Mouse (Mus musculus): ENCODE results near the gene Zp1. TPM values are rescaled to one million over a fixed set of nuclear protein-coding genes. Genes with fewer than 3 reads are reported as not detected.
A peak's percentile ranks its signal among the peaks of the same experiment; 100 is the strongest.

The Zp1 gene
- polyA plus RNA-seq, 1 experiment, result not detected

DNA sequence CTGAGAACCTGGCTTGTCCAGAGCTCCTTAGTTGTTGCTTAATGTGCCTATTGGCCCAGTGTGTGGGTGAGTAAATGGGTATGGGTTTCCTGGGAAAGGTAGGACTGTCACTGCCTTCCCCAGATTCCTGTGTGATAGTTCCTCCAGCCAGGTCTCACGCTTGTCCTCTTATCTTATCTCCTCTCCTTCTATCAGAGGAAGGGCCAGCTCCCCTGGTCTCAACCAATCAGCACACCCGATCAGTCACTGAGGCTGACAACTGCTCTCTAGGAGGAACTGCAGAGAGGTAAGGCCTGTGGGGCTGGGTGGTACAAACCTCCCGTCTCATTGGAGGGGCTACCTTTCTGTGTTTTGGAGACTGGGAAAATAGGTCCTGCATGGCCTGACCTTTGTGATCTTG is 18.3 kb upstream of the Zp1 start:
- H3K27ac ChIP-seq (replicated peaks; ENCODE audit: low read depth, low read length), result no peak overlapping the region
- no peaks in the 10 kb centered on the region for H3K4me1 ChIP-seq (ENCODE audit: control insufficient read depth, insufficient read depth, insufficient read length, low read length)
- no peak overlapping the region for H3K4me3 ChIP-seq (ENCODE audit: insufficient read depth, low read depth, low read length)

DNA sequence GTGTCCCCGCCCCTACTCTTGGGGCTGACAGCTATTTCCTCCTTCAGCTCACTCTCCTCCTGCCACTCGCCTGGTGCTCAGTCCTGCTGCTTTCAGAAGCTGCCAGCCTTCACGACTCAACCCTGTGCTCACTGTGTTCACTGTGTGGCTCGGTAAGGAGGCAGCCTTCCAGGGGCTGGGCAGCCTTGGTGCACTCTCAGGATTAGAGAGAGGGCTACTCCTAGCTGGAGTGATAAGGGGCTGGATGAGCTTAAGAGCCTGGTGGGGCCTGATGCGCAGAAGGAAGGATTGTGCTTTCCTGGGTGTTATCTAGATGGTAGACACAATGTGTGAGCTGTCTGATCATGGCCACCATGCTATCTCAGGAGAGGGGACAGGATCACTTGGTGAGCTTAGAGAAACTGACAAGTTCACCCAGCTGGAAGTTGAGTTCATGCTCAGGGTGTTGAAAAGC is 16.7 kb upstream of the Zp1 start, which contains the start of gene Ptgdr2:
Gene Ptgdr2, plus strand, starts transcription at position 51 of the 454 bp plus-strand sequence.
- no peak within 1 kb of the TSS for H3K27ac ChIP-seq (replicated peaks; ENCODE audit: low read depth, low read length)
- no peaks in the 10 kb centered on the region for H3K4me1 ChIP-seq (ENCODE audit: control insufficient read depth, insufficient read depth, insufficient read length, low read length)
- H3K4me3 ChIP-seq (ENCODE audit: insufficient read depth, low read depth, low read length), result no peak within 1 kb of the TSS

DNA sequence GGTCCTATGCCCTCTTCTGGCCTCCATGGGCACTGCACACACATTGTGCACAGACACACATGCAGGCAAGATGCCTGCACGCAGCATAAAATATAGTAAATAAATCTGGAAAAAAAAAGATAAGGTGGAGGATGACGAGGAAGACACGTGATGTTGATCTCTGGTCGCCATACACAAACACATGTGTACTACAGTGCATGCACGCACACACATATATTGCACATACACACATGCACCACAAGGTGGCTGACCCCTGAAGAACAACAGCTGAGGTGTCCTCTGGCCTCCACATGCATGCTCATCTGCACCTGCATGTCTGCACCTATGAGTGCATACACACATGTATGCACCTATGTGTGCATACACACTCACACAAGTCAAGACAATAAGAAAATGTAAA is 15.6 kb upstream of the Zp1 start:
- Histone ChIP-seq H3K27ac (replicated peaks; ENCODE audit: low read depth, low read length) (no peak overlapping the region), H3K4me3 (ENCODE audit: insufficient read depth, low read depth, low read length) (no peak overlapping the region), H3K4me1 (ENCODE audit: control insufficient read depth, insufficient read depth, insufficient read length, low read length) (no peaks in the 10 kb centered on the region)

DNA sequence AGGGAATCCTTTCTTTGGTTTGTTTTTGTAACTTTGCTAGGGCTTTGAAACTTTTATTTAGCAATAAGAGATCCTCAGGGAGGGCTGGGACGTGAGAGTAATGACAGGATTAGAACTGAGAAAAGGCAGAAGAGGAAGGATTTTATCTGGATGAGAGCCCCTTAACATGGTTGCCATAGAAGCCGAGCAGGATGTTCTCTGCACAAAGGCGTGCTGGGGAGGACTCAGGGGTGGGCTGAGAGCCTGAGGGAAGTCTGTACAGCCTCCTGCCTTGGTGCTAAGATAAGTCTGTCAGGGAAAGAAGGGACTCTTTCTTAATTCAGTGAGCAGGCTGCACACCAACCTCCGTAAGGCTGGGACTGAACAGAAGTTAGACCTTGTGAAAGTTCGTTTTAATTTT is 14.6 kb upstream of the Zp1 start:
- Histone ChIP-seq H3K4me1 (ENCODE audit: control insufficient read depth, insufficient read depth, insufficient read length, low read length) (no peaks in the 10 kb centered on the region), H3K27ac (replicated peaks; ENCODE audit: low read depth, low read length) (no peak overlapping the region), H3K4me3 (ENCODE audit: insufficient read depth, low read depth, low read length) (no peak overlapping the region)

DNA sequence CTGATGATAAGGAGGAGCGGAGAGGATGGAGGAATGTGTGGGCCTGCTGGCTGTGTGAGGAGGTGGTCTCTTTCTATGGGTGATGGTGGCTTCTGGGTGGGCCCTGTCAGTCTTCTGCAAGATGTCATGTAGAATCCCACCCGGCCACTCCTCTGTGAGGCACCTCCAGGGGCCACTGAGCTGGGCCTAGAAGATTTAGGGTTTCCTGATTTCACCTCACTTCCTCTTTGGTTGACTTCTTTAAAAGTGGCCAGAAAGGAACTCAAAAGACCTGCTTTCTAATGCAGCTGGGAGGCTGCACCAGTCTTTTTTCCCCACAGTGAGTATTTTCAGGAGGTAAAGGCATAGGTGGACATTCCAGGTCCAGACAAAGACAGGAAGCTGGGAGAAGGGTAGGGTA is 10.2 kb upstream of the Zp1 start:
- H3K4me1 ChIP-seq (ENCODE audit: control insufficient read depth, insufficient read depth, insufficient read length, low read length), result no peaks in the 10 kb centered on the region
- H3K4me3 ChIP-seq (ENCODE audit: insufficient read depth, low read depth, low read length), result no peak overlapping the region
- H3K27ac ChIP-seq (replicated peaks; ENCODE audit: low read depth, low read length), result no peak overlapping the region

DNA sequence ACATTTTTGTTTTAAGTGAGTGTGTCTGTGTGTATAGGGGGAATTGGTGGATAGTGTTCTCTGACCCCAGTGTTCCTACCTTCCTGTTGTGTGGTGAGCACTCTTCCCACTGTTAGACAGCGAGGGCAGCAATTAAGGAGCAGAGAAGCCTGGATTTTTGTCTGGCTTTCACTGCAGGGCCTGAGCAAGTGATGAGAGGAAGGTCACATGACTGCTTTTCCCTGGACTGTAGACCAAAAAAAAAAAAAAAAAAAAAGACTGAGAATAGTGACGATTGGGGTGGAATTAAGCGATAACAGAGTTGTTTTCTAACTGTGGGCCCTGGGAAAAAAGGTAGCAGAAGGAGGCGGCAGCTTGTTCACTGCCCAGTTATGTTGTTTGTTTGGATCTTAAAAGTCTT is 6.2 kb upstream of the Zp1 start:
- Histone ChIP-seq H3K27ac (replicated peaks; ENCODE audit: low read depth, low read length) (no peak overlapping the region), H3K4me1 (ENCODE audit: control insufficient read depth, insufficient read depth, insufficient read length, low read length) (no peaks in the 10 kb centered on the region), H3K4me3 (ENCODE audit: insufficient read depth, low read depth, low read length) (no peak overlapping the region)

DNA sequence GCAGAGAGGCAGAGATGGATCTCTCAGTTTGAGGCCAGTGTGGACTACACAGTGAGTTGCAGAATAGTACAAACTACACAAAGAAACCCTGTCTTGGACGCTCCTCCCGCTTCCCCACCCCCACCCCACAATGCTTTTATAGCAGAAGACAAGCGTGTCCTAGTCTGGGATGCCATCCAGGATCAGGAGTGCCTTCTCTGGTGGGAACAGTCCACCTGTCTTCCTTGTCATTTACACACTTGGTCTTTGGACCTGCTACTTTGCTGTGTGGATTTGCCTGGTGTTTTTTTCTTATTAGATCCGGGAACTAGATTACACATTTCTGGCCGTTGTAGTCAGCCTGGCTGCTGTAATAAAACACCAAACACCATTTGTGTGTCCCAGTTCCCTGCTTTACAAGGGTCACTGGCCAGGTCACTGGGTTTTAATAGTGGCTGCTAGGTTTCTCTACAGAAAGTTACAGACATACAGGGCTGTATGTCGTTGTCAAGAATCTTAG is 5.7 kb upstream of the Zp1 start:
- Histone ChIP-seq H3K4me3 (ENCODE audit: insufficient read depth, low read depth, low read length) (no peak overlapping the region), H3K27ac (replicated peaks; ENCODE audit: low read depth, low read length) (no peak overlapping the region), H3K4me1 (ENCODE audit: control insufficient read depth, insufficient read depth, insufficient read length, low read length) (no peaks in the 10 kb centered on the region)

DNA sequence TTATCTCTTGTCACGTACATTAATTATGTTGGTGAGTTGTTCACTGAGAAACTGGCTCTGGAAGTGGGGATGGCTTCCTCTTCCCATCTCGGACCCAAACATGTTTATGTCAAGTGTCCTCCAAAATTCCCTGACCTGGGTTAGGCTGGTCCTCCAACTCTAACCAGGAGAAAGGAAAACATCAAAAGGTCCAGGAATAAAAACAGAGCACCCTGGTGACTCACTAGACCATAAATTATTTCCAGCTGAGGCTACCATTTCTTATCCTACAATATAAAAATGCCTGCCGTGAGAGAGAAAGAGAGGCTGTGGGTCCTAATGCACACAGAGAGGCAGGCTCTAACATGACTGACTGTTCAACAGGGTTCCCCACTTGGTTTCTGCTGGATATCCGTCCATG is 3.8 kb upstream of the Zp1 start:
- no peaks in the 10 kb centered on the region for H3K4me1 ChIP-seq (ENCODE audit: control insufficient read depth, insufficient read depth, insufficient read length, low read length)
- H3K4me3 ChIP-seq (ENCODE audit: insufficient read depth, low read depth, low read length), result no peak overlapping the region
- no peak overlapping the region for H3K27ac ChIP-seq (replicated peaks; ENCODE audit: low read depth, low read length)

DNA sequence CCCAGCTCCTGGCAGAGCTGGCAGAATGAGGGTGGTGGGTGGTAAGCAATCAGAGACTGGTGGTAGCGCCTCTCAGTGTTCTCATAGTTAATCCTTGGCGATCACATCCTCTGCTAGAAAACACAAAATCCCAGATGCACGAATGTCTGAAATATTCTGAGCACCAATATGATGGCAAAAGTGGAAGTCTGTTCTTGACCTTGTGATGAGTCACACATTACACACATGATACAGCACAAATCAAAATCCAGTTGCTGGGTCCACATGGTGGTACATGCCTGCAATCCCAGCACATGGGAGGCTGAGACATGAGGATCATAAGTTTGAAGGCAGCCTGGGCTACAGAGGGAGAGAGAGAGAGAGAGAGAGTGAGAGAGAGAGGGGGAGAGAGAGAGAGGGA is 626 bp upstream of the Zp1 start:
- Histone ChIP-seq H3K27ac (replicated peaks; ENCODE audit: low read depth, low read length) (no peak overlapping the region), H3K4me1 (ENCODE audit: control insufficient read depth, insufficient read depth, insufficient read length, low read length) (no peaks in the 10 kb centered on the region), H3K4me3 (ENCODE audit: insufficient read depth, low read depth, low read length) (no peak overlapping the region)

DNA sequence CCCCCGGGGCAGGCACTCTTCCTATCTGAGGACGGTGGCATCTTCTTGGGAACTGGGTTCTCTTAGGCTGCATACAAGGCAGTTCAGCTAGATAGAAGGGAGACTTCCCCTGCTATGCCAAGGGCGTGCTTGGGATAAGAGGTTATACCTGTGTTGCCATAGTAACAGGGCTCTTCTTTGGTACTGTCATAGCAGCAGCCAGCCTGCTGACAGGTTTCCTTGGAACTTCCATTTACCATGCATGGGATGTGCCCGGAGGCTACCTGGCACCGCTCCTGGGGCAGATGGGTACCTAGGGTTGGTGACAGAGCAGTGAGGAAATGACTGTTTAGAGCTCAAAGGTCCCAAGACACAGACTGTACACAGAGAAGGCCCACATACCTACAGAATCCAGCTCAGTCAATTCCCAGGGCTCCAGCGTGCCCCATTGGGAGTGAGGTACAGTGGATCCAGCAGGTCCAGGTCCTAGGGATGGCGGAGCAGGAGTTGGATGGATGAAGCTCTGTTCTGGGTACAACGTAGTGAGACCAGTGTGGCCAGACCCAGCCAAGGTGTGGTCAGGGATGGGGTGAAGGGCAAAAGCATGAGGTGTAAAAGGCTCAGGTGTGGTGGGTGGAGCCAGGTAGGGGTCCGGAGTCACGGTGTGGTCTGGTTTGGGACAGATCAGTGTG is 2.0 kb downstream of the Zp1 start:
- no peak overlapping the region for H3K4me3 ChIP-seq (ENCODE audit: insufficient read depth, low read depth, low read length)
- H3K27ac ChIP-seq (replicated peaks; ENCODE audit: low read depth, low read length), result no peak overlapping the region
- no peaks in the 10 kb centered on the region for H3K4me1 ChIP-seq (ENCODE audit: control insufficient read depth, insufficient read depth, insufficient read length, low read length)

DNA sequence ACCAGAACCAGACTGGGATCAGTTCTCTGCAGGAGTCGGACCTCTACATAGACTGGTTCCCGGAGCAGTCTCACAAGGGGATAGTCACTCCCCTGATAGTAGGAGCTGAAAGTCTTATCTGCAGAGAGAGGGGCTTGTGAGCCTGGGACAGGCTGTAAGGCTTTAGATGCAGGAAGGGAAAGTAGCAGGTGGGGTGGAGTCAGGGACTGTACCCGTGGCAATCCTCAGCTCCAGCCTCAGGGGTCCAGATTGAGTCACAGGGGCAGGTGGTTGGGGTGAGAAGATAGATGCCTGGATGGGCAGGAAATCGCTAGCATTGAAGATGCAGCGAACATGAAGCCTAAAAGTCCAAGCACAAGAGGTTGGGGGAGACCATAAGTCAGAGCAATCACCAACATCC is 3.9 kb downstream of the Zp1 start:
- H3K4me1 ChIP-seq (ENCODE audit: control insufficient read depth, insufficient read depth, insufficient read length, low read length), result no peaks in the 10 kb centered on the region
- no peak overlapping the region for H3K27ac ChIP-seq (replicated peaks; ENCODE audit: low read depth, low read length)
- H3K4me3 ChIP-seq (ENCODE audit: insufficient read depth, low read depth, low read length), result no peak overlapping the region

DNA sequence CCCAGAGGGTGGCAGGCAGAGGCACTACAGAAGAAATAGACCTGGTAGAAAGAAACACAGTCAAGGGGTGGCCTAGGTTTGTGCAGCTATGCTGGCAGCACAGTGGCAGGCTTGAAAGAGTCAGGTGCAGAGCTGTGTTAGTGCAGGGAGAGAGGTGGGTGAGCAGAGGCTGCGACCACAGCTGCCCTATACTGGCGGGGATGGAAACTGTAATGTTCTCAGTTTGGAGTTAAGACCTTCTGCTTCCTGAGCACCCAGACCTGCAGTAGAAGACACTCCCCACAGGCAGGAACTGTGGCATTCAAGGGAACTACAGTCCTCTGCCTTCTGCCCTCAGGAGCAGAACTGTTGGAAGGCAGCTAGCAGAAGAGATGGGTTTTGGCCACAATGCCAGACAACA is 5.6 kb downstream of the Zp1 start:
- H3K4me1 ChIP-seq (ENCODE audit: control insufficient read depth, insufficient read depth, insufficient read length, low read length), result no peaks in the 10 kb centered on the region
- no peak overlapping the region for H3K4me3 ChIP-seq (ENCODE audit: insufficient read depth, low read depth, low read length)
- no peak overlapping the region for H3K27ac ChIP-seq (replicated peaks; ENCODE audit: low read depth, low read length)

DNA sequence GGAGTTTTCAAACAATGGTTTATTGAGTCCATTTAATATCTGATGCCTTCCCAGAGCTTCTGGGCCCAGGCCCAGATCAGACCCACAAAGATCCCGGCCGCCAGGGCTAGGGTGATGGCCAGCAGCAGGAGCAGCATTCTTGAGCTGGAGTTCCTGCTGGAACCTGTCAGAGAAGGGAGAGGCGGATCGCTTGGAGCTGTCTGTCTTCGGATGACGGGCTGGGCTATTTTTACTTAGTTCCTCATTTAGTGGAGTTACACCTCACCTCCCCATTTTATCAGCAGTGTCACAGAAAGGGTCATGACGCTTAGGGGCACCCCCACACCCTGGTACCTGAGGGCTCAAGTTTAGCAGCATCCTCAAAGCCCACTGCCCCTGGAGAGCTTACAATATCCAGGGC is 6.1 kb downstream of the Zp1 start:
- no peaks in the 10 kb centered on the region for H3K4me1 ChIP-seq (ENCODE audit: control insufficient read depth, insufficient read depth, insufficient read length, low read length)
- H3K4me3 ChIP-seq (ENCODE audit: insufficient read depth, low read depth, low read length), result no peak overlapping the region
- H3K27ac ChIP-seq (replicated peaks; ENCODE audit: low read depth, low read length), result no peak overlapping the region

DNA sequence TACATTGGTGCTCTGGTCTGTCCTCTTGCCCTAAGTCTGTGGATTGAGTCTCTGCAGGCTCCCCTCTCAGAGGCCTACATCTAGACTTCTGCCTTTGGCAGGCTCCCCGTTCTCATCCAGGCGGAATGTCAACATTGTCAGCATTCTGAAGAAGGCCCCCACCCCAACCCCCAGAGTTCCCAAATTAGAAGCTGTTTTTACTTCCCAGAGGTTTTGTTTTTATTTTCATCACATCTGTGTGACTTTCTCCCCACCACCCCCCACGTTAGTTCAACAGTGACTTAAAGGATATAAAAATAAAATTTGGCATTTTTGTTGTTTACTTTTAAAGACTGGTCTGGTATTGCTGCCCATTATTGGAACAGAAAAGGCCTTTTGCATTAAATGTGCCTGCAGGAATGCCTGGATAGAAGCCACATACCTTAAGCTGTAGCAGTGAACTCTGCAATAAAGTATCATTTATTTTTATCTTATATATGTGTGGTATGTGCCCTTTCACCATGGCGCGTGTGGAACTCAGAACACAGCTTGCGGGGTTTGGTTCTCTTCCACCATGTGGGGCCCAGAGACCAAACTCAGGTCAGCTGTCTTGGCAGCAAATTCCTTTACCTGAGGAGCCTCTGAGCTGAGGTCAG is 11.2 kb downstream of the Zp1 start:
- Histone ChIP-seq H3K4me3 (ENCODE audit: insufficient read depth, low read depth, low read length) (no peak overlapping the region), H3K4me1 (ENCODE audit: control insufficient read depth, insufficient read depth, insufficient read length, low read length) (peaks cover 3% of the 10 kb centered on the region), H3K27ac (replicated peaks; ENCODE audit: low read depth, low read length) (no peak overlapping the region)

DNA sequence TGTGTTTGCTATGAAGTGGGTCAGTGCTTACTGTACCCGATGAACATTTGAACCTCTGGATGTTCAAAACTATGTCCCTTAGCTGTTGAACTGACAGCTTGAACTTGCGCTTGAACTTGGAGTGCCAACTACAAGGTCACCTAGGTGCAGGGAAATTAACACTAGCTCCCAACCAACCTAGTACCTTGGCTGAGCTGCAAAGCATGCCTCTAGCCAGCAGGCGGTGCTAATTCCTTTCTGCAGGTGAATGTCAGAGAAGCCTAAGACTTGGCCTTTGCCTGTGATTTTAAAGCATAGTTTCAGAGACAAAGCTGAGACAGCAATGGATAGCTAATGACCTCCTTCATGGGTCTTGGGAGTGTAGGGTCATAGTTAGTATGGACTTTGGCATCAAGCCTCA is 12.5 kb downstream of the Zp1 start:
- Histone ChIP-seq H3K27ac (replicated peaks; ENCODE audit: low read depth, low read length) (no peak overlapping the region), H3K4me1 (ENCODE audit: control insufficient read depth, insufficient read depth, insufficient read length, low read length) (peaks cover 3% of the 10 kb centered on the region), H3K4me3 (ENCODE audit: insufficient read depth, low read depth, low read length) (no peak overlapping the region)

DNA sequence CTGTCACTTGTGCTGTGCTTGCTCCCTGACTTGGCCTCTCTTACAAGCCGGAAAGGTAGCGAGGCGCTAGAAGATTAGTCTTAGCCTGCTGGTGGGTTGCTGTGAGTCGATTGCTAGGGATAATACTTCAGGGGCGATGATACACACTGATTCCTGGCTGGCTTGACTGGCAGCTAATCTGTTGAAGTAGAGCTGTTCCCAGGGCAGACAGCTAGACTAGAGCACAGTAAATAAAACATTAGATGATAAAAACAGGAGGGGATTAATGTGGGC is 14.8 kb downstream of the Zp1 start:
- H3K27ac ChIP-seq (replicated peaks; ENCODE audit: low read depth, low read length), result peak overlapping the region; percentile 76
- H3K4me3 ChIP-seq (ENCODE audit: insufficient read depth, low read depth, low read length), result peak overlapping the region; percentile 7; the same call in 1 of the 2 replicates
- H3K4me1 ChIP-seq (ENCODE audit: control insufficient read depth, insufficient read depth, insufficient read length, low read length), result peaks cover 3% of the 10 kb centered on the region
